Mouse (Mus musculus): ENCODE measurements around the gene Slc25a28.

The Slc25a28 gene

GRCm38 (mm10) chr19:43675525-43676400 is 1.1 kb upstream of the Slc25a28 start:
- peak; percentile 51 for DNase-seq (ENCODE audit: low spot score)

- no peak for DNase-seq (ENCODE audit: low spot score)
Measured at GRCm38 (mm10) chr19:43674316-43674689, 378 bp downstream of the Slc25a28 start.

- DNase-seq (ENCODE audit: low spot score): peak; percentile 53
Measured at GRCm38 (mm10) chr19:43673513-43674315, 967 bp downstream of the Slc25a28 start.

GRCm38 (mm10) chr19:43671054-43671453 is 3.6 kb downstream of the Slc25a28 start:
- DNase-seq (ENCODE audit: low spot score): no peak

GRCm38 (mm10) chr19:43669136-43669759 is 5.4 kb downstream of the Slc25a28 start:
- DNase-seq (ENCODE audit: low spot score): peak; percentile 73

- DNase-seq (ENCODE audit: low spot score): no peak
Measured at GRCm38 (mm10) chr19:43667430-43667809, 7.3 kb downstream of the Slc25a28 start.

GRCm38 (mm10) chr19:43666661-43667429 is 7.8 kb downstream of the Slc25a28 start:
- peak; percentile 77 for DNase-seq (ENCODE audit: low spot score)

GRCm38 (mm10) chr19:43665441-43666048 is 9.1 kb downstream of the Slc25a28 start:
- DNase-seq (ENCODE audit: low spot score): peak; percentile 45

- no peak for DNase-seq (ENCODE audit: low spot score)
Measured at GRCm38 (mm10) chr19:43663471-43663870, 11.2 kb downstream of the Slc25a28 start.

- peak; percentile 72 for DNase-seq (ENCODE audit: low spot score)
Measured at GRCm38 (mm10) chr19:43662176-43662967, 12.3 kb downstream of the Slc25a28 start.

- DNase-seq (ENCODE audit: low spot score): no peak
Measured at GRCm38 (mm10) chr19:43660774-43661173, 13.9 kb downstream of the Slc25a28 start.

GRCm38 (mm10) chr19:43659632-43660031 is 15.0 kb downstream of the Slc25a28 start:
- DNase-seq (ENCODE audit: low spot score): no peak

GRCm38 (mm10) chr19:43655735-43656492 is 18.8 kb downstream of the Slc25a28 start:
- DNase-seq (ENCODE audit: low spot score): peak; percentile 92

GRCm38 (mm10) chr19:43651241-43651785 is 23.4 kb downstream of the Slc25a28 start:
- peak; percentile 79 for DNase-seq (ENCODE audit: low spot score)

GRCm38 (mm10) chr19:43648343-43648742 is 26.3 kb downstream of the Slc25a28 start:
- DNase-seq (ENCODE audit: low spot score): no peak

- DNase-seq (ENCODE audit: low spot score): no peak
Measured at GRCm38 (mm10) chr19:43647261-43647660, 27.4 kb downstream of the Slc25a28 start.

GRCm38 (mm10) chr19:43646852-43647251 is 27.8 kb downstream of the Slc25a28 start:
- no peak for DNase-seq (ENCODE audit: low spot score)

GRCm38 (mm10) chr19:43645508-43645907 is 29.2 kb downstream of the Slc25a28 start:
- no peak for DNase-seq (ENCODE audit: low spot score)

GRCm38 (mm10) chr19:43642843-43643242 is 31.8 kb downstream of the Slc25a28 start:
- DNase-seq (ENCODE audit: low spot score): no peak

Data from adipocyte (in vitro differentiated cells).